Mouse (Mus musculus): Measurements from ENCODE around the gene Mthfsl. TPM values are rescaled to one million over a fixed set of nuclear protein-coding genes. Genes with fewer than 3 reads are reported as not detected.

Gene Mthfsl
- polyA plus RNA-seq (2012; rRNA removed): 29.3 and 30.1 TPM in 2 replicates

GRCm38 (mm10) chr9:88719989-88720537 is at the start of gene Mthfsl:
Gene Mthfsl (minus strand): TSS chr9:88720296.

GRCm38 (mm10) chr9:88731728-88732127 is 11.6 kb upstream of the Mthfsl start, which contains the start of gene Bcl2a1d:
Gene Bcl2a1d (minus strand): TSS chr9:88731914.

Other genes with a start within 250 kb of the Mthfsl start
- 36.0 and 48.3 TPM in 2 replicates for gene Syncrip, start 237.7 kb downstream of the Mthfsl start, polyA plus RNA-seq (2012; rRNA removed)
- gene Zfp949, start 172.3 kb downstream of the Mthfsl start, polyA plus RNA-seq (2012; rRNA removed): 13.3 and 14.5 TPM in 2 replicates
- gene Trim43a, start 139.4 kb downstream of the Mthfsl start, polyA plus RNA-seq (2012; rRNA removed): 0.13 and 0.25 TPM in 2 replicates
- not detected in 2 replicates for gene Bcl2a1d, start 11.6 kb upstream of the Mthfsl start, polyA plus RNA-seq (2012; rRNA removed)
- 0.04 TPM in 1 of 2 replicates, not detected in the other for gene Trim43c, start 118.9 kb upstream of the Mthfsl start, polyA plus RNA-seq (2012; rRNA removed)
- gene Bcl2a1a, start 236.6 kb upstream of the Mthfsl start, polyA plus RNA-seq (2012; rRNA removed): 0.07 TPM in 1 of 2 replicates, not detected in the other